Mouse (Mus musculus) limb, embryonic 14.5 days (tissue): ENCODE measurements at regions not wholly inside any gene's neighbourhood (a gene's known extent, or its start where the extent isn't known, plus 50 kb on each side); places are given as distances from the start of the nearest gene placed in this dataset.

Source experiments
- ATAC-seq: fragments of 200-750 bp; cut with Nextera tagmentation; 2 replicates; pipeline ENCODE4 v1.8.0; 2017; ENCODE audit warnings: low read depth, moderate number of reproducible peaks, moderate TSS enrichment; ENCODE audit not compliant: low FRiP score
- DNase-seq: peaks from one replicate; pipeline ENCODE4 v3.0.0-alpha.2; 2015; ENCODE audit warnings: low spot score
- H3K27ac ChIP-seq: fragments of 300-500 bp; sonication (generic); replicated peaks from 2 replicates; pipeline ENCODE4 v1.5.1; 2014; ENCODE audit warnings: low read depth, mild to moderate bottlenecking, low read length, moderate library complexity, mixed read lengths
- H3K27me3 ChIP-seq: fragments of 300-500 bp; sonication (generic); 2 replicates; pipeline ENCODE4 v1.6.1; 2014; ENCODE audit warnings: low read length, mixed read lengths; ENCODE audit not compliant: control insufficient read depth, insufficient read depth
- H3K36me3 ChIP-seq: fragments of 300-500 bp; sonication (generic); 2 replicates; pipeline ENCODE4 v1.6.1; 2014; ENCODE audit warnings: mild to moderate bottlenecking, low read length, moderate library complexity, mixed read lengths; ENCODE audit not compliant: control insufficient read depth, insufficient read depth
- H3K4me1 ChIP-seq: fragments of 300-500 bp; sonication (generic); 2 replicates; pipeline ENCODE4 v1.6.1; 2014; ENCODE audit warnings: antibody characterized with exemption, low read length, mixed read lengths; ENCODE audit not compliant: control insufficient read depth, insufficient read depth
- H3K4me2 ChIP-seq: fragments of 300-500 bp; sonication (generic); replicated peaks from 2 replicates; pipeline ENCODE4 v1.6.1; 2014; ENCODE audit warnings: low read depth, mild to moderate bottlenecking, low read length, moderate library complexity; ENCODE audit not compliant: severe bottlenecking
- H3K4me3 ChIP-seq: fragments of 300-500 bp; sonication (generic); replicated peaks from 2 replicates; pipeline ENCODE4 v1.5.1; 2014; ENCODE audit warnings: low read length
- H3K9ac ChIP-seq: fragments of 300-500 bp; sonication (generic); 2 replicates; pipeline ENCODE4 v1.6.1; 2014; ENCODE audit warnings: mild to moderate bottlenecking, low read depth, low read length, moderate library complexity; ENCODE audit not compliant: severe bottlenecking
- H3K9me3 ChIP-seq: fragments of 300-500 bp; sonication (generic); 2 replicates; pipeline ENCODE4 v1.6.1; 2016; ENCODE audit warnings: low read length; ENCODE audit not compliant: control insufficient read depth
- POLR2A ChIP-seq: fragments of 200-500 bp; IDR thresholded peaks from 2 replicates; pipeline ENCODE4 v1.8.0; 2012; ENCODE audit warnings: inconsistent platforms, mild to moderate bottlenecking, moderate library complexity, borderline replicate concordance; ENCODE audit not compliant: insufficient read depth, insufficient read length; ENCODE audit errors: extremely low read depth
- WGBS: fragments of 180-500 bp; shearing (Covaris S2); extraction: QIAGEN DNeasy Blood & Tissue Kit; methylation state at CpG from one replicate; pipeline ENCODE4 v1.1.7; 2014; 5-methylcytosine and 5-hydroxymethylcytosine counted together

GRCm38 (mm10) chr10:53435181-53435874, 55.6 kb upstream of the Cep85l start:
- WGBS = 33% methylated on average over 14 of the region's 14 CpGs
- H3K4me2 ChIP-seq = peak overlapping the region; percentile 18
- H3K4me3 ChIP-seq = no peak overlapping the region
- peaks cover 24% of the 10 kb centered on the region for H3K4me1 ChIP-seq
- peak overlapping the region; percentile 30 for H3K27ac ChIP-seq
- H3K27me3 ChIP-seq = no peaks in the 10 kb centered on the region
- H3K9ac ChIP-seq = no peak overlapping the region
- no peaks in the 10 kb centered on the region for H3K9me3 ChIP-seq
- no peaks in the 10 kb centered on the region for H3K36me3 ChIP-seq
- ATAC-seq (no peak), DNase-seq (peak; percentile 61)
- TF ChIP-seq POLR2A = no peak

- DNase-seq = peak; percentile 89
- peak; percentile 73 for ATAC-seq
Measured at GRCm38 (mm10) chr10:53434376-53435171, 54.8 kb upstream of the Cep85l start.

GRCm38 (mm10) chr10:53432794-53433193, 53.0 kb upstream of the Cep85l start:
- WGBS = 79% methylated on average over 2 of the region's 2 CpGs
- Histone ChIP-seq H3K4me2 (no peak overlapping the region), H3K27me3 (no peaks in the 10 kb centered on the region), H3K9ac (no peak overlapping the region), H3K9me3 (no peaks in the 10 kb centered on the region), H3K36me3 (no peaks in the 10 kb centered on the region), H3K27ac (no peak overlapping the region), H3K4me3 (no peak overlapping the region), H3K4me1 (peaks cover 44% of the 10 kb centered on the region)
- no peak for DNase-seq
- ATAC-seq = no peak
- TF ChIP-seq POLR2A = no peak

More at GRCm38 (mm10) chr10:53434376-53435171, 54.8 kb upstream of the Cep85l start:
- H3K4me2 ChIP-seq = peak overlapping the region; percentile 18
- H3K4me1 ChIP-seq = peaks cover 32% of the 10 kb centered on the region
- H3K4me3 ChIP-seq = no peak overlapping the region
- WGBS = 18% methylated on average over 13 of the region's 13 CpGs
- no peak overlapping the region for H3K9ac ChIP-seq
- H3K36me3 ChIP-seq = no peaks in the 10 kb centered on the region
- TF ChIP-seq POLR2A = no peak
- H3K9me3 ChIP-seq = no peaks in the 10 kb centered on the region
- peak overlapping the region; percentile 30 for H3K27ac ChIP-seq
- no peaks in the 10 kb centered on the region for H3K27me3 ChIP-seq

GRCm38 (mm10) chr10:53429539-53430344, 50.0 kb upstream of the Cep85l start:
- Histone ChIP-seq H3K4me3 (no peak overlapping the region), H3K36me3 (no peaks in the 10 kb centered on the region), H3K9me3 (no peaks in the 10 kb centered on the region), H3K4me2 (no peak overlapping the region), H3K4me1 (peaks cover 31% of the 10 kb centered on the region), H3K9ac (no peak overlapping the region), H3K27ac (peak overlapping the region; percentile 46; the same call in 1 of the 2 replicates), H3K27me3 (no peaks in the 10 kb centered on the region)
- WGBS = 18% methylated on average over 7 of the region's 7 CpGs
- ATAC-seq (peak; percentile 31), DNase-seq (peak; percentile 83)
- TF ChIP-seq POLR2A = no peak
